Mouse (Mus musculus) mature B cell (primary cell): ENCODE data around the gene Pkd2.

Experiments used
- in situ Hi-C: fragments of 300-500 bp; cut with MboI; formaldehyde crosslinking; loops from 2 replicates; pipeline ENCODE4 v1.14.3; 2019

The Pkd2 gene

DNA sequence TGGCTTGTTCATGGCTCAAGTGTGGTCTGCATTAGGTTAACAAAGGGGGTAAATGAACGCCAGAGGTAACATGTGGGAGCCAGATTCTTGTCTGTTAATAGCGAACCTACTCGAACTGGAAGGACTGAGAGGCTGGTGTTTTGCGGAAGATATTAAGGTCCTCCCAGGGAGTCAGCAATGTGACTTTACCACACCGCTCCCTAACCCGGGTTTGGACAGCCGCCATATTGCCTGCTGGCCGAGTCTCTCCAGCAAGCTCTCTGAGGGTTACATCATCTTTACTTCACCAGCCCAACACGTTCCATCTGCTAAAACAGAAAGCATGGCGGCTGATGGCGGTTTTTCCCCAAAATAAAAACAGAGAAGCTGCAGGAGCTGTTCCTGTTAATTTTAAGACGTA lies 6.5 kb downstream of the Pkd2 start:
- in situ Hi-C loops, result no loop called here

DNA sequence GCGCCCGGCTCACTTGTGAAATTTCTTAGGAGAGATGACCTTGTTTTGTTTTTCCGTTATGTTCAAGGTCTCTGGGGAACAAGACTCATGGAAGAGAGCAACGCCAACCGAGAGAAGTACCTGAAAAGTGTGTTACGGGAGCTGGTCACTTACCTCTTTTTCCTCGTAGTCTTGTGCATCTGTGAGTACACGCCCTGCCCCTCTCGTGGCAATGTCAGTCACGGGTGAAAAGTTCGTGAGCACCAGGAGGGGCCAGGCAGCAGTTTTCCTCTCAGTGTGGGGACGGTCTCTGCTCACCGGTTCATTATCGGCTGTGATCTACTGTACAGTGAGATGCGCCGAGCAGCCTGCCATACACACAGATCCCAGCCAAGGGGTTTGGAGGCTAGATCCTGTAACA lies 7.6 kb downstream of the Pkd2 start:
- in situ Hi-C loops, result no loop called here

- in situ Hi-C loops, result no loop called here
Measured at GRCm38 (mm10) chr5:104468586-104468985, 9.3 kb downstream of the Pkd2 start.

DNA sequence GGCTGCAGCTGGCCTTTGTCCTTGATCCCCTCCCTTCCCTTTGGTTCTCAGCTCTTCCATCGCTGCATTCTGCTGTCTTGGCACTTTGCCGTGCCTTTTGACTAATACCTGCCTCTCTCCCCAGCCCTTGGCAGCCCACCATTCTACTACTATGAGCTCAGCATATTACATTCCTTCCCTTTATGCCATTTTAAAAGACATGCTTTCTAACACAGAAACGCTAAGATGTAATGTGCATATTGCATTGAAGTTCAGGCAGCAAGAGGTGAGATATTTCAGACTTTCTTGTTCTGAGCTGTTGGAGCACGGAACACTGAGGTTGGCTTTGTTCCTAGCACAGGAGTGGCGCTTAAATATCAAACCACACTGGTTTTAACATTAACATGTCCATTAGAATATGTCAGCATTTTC lies 11.7 kb downstream of the Pkd2 start:
- in situ Hi-C loops, result no loop called here

DNA sequence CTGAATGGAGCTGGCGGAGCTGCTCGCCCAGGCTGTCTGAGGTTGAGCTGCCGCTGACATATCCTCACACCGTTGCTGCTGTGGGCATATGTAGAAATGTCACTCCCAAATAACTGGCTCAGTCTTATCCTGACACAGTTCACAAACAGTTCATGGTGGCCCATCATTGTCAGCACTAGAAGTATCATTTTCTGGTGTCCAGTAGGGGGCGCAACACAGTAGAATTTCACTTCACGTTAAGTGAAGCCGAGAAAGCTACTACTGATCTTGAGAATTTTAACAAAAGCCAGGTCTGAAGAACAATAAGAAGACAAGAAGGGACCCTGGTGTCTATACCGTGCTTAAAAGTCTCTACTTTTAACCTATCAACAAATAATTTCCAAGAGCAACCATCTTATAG lies 13.1 kb downstream of the Pkd2 start:
- in situ Hi-C loops, result no loop called here

- in situ Hi-C loops, result no loop called here
Measured at GRCm38 (mm10) chr5:104480367-104480766, 21.1 kb downstream of the Pkd2 start.

DNA sequence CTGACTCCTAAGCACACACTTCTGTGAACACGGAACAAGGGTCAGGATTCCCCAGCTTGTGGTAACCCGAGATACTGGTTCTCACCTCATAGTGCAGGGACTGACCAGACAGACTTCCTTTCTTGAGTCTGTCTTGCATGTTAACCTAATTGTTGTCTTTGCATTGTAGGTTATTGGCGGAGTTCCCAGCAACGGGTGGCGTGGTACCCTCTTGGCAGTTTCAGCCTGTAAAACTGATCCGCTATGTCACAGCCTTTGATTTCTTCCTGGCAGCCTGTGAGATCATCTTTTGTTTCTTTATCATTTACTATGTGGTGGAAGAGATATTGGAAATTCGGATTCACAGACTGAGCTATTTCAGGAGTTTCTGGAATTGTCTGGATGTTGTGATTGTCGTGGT lies 23.6 kb downstream of the Pkd2 start:
- in situ Hi-C loops, result no loop called here

DNA sequence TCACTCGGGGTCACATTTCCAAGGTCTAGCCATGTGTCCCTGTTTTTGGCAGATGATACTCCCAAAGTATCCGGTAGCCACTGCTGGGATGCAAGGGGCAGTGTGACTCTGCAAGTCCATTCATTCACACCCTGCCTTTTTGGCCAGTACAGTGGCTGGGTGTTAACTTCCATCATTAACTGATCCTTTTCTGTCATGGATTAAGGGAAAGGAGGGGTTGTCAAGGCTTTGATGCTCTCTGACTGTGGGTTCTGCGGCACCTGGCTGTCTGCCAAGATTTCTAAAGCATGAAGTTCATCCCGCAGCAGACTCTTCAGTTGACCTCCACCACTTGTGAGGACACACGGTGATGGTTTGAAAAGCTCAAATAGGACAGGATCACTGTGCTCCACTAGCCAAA lies 32.3 kb downstream of the Pkd2 start:
- in situ Hi-C loops, result no loop called here

GRCm38 (mm10) chr5:104504883-104505282 lies 45.6 kb downstream of the Pkd2 start:
- in situ Hi-C loops, result no loop called here

GRCm38 (mm10) chr5:104507829-104508194 lies 48.6 kb downstream of the Pkd2 start:
- in situ Hi-C loops, result no loop called here

DNA sequence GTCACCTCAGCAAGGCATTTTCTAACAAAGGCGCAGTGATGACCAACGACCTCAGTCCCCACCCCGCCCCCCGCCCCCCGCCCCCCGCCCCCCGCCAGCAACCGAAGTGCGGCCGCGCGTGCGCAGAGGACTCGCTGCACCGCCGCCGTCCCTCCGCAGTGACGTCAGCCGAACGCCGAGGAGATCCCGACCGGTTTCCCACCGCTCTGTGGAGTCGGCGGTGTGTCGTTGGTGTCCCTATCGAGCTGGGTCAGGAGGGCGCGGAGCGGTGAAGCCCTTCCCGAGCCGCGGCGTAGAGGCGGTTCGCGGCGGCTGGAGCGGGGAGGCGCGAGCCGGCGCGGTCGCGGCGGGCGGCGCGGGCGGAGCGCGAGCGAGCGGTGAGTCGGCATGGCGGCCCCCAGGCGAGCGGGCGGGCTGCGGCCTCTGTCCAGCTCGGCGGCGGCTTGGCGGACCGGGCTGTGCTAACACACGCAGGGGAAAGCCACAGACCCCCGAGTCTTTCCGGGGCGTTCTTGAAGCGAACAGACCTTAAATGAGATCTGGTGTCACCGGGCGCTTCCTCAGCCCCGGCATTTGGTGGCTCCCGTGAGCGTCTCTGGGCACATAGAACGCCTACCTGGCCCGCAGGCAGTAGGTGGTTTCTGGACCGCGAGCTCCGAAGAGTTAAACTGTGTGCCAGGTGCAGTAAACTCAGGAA lies 49.1 kb downstream of the Pkd2 start, which contains the start of gene BC005561:
BC005561 (plus strand) TSS at position 158 of the 697 bp plus-strand sequence.
- in situ Hi-C loops, result no loop called here

DNA sequence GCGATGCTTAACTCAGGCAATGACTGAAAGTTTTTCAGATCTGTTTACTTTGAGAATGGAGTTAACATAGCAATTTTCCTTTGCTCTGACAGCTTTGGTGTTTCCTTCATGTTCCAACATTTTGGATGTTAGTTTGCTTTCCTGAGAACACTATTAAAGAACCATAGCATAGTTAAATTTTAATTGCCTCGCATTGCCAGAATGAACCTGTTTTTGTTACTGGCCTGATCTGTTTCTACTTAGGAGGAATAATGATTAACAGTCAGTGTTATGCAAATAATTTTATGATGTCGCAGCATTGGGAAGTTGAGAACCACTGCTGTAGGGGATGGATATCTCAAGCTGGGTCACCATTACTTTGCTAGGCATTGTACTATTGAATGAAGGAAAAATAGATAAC lies 52.0 kb downstream of the Pkd2 start:
- in situ Hi-C loops, result no loop called here

DNA sequence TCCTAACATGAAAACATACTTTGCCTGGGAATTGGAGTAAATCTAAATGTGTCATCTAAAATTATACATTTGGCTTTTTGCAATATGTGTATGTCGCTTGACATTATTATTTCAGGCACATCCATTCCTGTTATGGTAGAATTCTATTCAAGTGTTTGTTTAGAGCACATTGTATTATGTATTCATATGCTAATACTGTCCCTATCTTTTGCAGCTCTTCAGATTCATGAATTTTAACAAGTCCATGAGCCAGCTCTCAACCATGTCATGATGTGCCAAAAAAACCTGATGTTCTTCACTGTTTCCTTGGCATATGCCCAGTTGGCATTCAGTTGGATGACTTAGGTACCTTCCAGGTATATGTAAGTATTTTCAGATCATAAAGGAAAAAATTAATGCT lies 79.4 kb downstream of the Pkd2 start:
- in situ Hi-C loops, result no loop called here

- in situ Hi-C loops, result no loop called here
Measured at GRCm38 (mm10) chr5:104539331-104539730, 80.1 kb downstream of the Pkd2 start.
